Mouse (Mus musculus) right cerebral cortex, postnatal 4 days (tissue): ENCODE data around the gene Elmo1.
A peak's percentile ranks its signal among the peaks of the same experiment; 100 is the strongest.

Experiments
- DNase-seq: peaks from one replicate; pipeline ENCODE4 v3.0.0-alpha.2; 2022

Gene Elmo1

DNA sequence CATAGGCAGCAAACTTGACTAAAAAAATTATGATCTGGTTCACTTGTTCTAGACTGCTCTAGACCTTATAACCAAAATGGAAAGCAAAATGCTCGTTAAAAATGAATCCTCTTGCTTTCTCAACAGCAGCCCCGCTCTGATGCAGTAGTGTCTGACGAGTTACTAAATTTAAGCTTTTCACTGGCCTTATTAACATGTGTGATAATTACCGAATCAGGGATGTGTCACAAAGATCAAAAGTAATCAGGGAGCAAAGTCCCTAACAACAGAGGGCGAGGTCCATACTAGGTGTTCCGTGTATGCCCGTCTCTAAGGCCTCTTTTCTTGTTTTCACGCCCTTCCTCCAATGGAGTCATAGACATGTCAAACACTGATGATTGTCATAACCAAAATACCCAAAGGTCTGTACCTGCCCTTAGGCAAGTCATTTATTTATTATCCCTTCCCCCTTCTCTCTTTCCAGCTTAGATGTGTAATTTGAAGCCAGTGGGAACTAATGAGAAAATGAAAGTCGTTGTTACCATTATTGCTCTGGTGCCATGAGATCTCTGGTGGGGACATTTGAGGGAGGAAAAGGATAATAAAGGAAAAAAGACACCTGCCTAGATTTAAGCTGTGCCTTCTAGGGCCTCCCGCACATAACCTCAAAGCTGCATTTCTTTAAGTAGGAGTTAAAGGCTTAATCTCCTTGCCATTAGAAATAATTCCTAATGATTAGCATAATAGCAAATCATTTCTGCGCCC lies 316.2 kb downstream of the Elmo1 start:
- DNase-seq, result no peak

DNA sequence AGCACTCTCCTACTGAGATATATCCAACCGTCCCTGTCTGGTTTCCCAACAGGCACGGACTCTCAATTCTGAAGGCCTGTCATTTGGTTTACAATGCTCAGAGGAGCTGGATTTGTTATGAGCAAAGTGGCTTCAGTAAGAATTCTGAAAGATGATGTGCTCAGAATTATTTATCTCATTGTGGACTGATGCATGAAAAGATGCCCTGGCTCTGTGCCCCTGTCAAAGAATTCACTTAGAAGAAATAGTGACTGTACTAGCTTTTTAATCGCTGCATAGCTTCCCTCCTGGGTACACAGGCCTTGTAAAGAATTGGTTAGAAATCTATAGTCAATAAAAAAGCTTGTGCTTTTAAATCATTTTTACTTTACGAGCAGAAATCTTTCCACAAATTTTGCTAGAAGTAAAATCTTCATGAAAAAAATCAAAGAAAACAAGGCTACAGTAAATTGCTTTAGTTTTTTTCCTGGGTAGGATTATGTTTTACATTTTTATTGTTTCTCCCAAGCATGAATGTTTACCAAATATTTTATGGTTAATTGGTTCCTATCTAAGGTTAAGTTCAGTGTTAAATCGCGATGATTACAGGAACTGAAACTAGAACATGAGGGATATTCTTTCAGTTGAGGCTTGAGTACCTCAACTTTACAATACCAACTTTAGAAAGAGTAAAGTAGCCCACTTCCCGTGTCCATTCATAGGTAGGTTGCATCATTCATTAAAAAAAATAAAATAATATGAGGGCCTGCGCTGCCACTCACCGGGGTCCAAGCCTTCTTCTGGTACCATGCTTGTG lies 320.1 kb downstream of the Elmo1 start:
- no peak for DNase-seq

DNA sequence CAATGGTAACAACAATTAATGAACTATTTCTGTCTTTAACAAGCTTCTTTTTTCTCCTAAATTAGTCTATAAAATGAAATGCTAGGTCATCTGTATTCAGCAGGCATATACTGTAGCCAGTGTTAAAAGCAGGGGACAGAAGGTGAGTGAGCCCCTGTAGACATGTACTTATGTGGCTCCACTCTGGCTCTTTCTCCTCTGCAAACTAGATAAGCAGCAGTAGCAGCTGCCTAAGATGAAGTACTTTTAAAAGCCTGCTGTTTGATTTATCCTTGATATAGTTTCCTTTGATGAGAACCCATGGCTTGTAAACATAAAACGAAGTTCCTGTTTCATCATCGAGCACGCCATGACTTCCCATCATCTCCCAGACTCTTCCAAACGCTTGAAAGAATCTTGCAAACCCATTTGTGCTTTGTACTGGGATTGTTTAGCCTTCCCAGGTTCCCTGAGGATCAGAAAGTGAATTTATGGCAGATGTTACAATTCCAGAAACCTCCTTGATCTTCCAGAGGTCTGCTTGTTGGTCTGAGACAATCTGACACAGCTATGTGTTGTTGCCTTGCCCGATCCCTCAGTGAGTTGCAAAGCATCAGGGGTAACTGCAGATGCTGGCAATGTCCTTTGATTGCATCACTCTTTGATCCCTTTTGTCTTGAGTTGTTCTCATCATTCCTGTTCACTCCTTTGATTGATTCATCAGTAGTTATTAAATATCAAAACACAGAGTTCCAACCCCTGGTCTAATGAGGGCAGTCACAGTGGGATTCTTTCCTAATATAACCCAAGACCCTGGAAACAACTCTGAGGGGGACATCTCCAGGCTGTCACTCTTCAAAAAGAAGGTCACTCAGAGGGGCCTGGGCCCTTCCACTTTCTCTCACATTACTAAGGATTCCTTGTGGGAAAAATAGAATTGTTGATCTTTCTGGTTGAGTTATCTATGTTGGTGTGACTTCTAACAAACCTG lies 326.6 kb downstream of the Elmo1 start:
- no peak for DNase-seq

DNA sequence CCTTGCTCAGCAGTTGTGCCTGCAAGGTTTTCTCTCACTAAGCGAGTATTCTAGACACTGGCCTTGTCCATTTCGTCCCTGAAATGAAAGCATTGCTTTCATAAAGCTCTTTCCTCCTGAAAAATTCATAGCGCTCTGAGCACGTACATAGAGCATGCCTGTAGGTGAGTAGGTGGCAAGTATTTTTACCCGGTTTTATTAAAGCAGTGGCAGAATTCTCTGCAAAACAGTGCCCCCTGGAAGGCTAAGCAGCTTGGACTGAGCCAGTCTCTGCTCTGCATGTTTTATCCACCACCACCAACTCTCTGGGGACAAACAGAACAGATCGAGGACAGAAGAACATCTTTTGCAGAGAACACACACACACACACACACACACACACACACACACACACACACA lies 340.6 kb downstream of the Elmo1 start:
- DNase-seq, result no peak

DNA sequence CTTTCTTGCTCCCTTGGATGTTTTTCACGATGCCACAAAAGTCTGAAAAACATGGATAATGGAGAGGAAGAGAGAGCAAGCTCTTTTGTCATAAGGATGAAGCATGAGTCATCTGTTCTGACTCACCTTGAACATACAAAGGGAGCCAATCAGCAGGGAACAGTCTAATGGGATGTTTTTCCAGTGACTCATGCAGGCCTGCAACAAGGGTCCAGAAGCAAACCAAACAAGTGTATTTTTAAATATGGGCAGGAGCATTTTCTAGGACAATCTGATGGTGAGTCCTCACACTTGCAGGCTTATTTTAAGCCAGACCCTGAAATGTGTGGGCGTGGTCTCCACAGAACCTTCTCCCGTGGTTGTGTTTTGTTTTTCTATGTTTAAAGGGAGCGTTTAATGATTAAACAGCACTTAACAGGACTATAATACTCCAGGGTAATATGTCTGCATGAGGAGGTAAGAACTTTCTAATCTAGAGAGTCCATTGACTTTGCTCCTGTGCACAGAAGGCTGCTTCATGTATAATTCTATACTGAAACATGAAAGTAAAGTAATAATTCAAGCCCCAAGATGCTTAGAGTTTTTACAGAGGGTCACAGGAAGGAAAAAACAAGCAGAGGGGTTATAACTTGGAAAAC lies 342.9 kb downstream of the Elmo1 start:
- no peak for DNase-seq

DNA sequence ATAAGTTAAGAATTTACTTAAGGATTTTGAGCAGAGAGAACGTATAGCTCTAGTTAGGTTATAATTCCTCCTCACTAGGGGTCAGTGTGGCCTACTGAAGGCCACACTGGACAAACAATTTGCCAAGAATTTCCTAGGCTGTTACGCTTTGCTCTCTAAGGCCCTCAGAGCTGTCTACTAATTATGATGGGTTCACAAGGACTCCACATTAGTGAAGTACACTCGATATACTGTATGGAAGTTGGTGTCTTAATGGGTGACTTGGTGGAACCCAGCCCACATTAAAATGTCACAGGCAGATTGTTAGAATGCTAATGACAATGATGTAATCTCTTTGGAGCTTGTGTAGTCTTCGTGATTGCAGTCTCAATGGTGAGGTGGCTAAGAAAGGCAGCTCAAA lies 343.7 kb downstream of the Elmo1 start:
- no peak for DNase-seq

DNA sequence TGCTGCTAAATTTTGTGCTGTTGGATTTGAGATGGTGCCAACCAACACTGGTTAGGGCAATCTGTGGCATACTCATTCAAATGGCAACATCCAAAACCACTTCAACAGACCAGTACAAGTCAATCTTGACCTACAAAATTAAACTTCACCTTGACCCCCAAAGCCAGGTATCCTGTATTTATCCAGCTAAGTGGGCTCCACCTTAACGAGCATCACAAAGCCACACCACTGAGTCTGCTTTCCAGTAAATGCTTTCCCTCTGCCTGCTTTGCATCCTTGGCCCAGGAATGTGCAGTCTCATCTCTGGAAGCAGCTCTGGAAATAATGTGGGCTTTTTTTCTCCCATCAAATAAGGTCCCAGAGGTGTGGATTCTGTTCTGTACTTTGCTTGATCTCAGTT lies 349.1 kb downstream of the Elmo1 start:
- no peak for DNase-seq

DNA sequence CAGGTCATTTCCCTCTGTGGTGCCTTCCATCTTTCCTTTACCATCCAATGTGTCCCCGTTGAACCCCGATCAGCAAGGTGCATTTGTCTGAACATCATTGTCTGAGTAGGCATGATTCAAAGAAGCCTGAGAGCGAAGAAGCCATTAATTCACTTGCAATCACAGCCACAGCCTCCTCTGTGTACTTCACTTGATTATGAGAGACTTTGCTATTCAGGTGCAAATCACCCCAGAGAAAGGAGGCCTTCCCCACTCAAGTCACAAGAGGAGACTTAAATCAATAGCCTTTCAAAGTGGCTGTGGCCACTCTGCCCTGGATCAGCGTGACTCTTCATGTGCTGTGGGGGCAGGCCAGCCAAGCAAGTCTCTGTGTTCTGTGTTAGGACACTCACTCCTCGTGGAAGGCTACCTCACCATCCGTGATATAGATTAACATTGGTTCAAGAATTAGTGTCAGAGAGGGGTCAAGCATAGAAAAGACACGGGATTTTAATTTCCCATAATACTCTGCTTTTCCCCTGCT lies 360.5 kb downstream of the Elmo1 start:
- DNase-seq, result no peak

DNA sequence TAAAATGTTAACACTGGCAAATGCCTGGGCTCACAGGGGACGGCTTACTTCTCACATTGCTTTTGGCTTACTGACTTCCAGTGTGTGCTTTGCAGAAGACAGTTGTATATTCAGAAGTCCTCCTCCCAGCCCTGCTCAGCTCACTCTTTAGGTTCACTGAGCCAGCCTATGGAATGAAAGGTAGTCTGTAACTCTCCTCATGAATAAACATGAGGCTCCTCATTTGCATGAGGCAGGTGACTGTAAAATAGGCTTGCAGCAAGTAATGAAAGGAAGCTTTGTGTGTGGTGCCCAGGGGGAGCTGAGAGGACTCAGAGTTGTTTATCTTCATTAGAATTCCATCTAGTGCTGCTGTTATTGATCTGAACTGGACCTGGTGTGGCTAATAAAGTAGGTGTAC lies 364.0 kb downstream of the Elmo1 start:
- no peak for DNase-seq

DNA sequence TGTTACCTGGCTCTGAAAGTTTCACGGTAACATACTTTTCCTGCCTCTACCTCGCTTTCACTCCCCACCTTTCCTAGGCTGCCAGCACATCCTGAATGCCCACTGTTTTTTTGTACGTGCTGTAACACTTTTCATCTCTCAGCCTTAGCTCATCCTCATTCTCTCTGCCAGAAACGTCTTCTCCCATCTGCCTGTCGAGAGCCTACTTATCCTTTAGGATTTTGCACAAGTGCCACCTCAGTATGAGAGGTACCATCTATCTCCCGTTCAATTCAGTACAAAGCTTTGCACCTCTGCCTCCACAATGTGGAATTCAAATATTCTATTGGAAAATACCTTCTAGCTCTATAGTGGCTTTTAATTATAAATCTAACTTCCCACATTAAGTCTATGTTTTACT lies 369.7 kb downstream of the Elmo1 start:
- no peak for DNase-seq

DNA sequence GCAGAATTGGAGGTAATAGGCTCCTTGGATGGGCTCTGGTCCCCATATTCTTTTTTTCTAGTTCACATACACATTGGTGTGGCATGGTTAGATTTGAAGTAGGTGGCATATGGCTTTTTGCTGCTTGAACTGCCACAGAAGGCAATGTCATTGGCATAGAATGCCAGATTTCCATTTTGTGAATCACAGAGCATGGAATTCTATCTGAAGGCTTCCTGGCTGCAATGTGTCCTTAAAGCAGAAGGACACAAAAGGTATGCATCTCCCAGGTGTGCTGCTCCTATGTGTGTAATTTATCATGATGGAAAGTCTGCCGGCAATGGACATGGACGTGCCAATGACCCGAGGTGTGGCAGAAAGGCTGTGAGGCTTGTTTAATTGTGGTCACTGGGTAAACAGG lies 371.2 kb downstream of the Elmo1 start:
- no peak for DNase-seq

DNA sequence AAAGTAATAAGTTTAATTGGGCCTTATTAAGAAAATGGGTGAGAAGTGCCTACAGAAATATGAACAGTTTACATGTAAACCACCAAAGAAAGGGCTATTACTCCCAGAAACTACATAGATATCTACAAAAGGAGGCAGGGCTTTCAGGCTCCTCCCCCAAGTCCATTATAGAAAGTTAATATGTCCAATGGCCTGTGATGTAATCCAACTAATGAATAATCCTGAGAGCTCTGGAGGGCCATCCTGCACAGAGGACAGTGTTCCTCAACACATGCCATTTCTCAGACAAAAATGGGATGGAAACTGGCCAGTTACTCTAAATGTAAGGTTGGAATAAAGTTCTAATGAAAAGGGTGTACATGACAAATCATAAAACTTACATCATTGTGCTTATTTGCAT lies 373.8 kb downstream of the Elmo1 start:
- no peak for DNase-seq

DNA sequence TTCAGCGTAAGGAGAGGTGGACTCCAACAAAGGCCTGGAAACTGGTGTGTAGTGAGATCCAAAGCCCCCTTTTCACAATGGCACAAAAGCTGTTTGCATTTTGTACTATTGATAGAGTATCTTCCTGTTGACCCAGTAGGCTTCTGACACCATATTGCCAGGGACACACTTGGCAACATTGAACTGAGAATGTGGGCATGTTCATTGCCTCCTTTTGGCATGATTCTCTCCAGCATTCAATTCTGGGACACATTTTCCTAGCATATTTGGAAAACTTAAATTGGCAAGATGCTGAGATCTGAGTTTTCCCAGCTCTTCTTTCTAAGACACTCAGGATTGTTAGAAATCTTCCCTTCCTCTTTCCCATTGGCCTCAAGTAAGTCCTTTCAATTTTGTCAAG lies 377.0 kb downstream of the Elmo1 start:
- no peak for DNase-seq

DNA sequence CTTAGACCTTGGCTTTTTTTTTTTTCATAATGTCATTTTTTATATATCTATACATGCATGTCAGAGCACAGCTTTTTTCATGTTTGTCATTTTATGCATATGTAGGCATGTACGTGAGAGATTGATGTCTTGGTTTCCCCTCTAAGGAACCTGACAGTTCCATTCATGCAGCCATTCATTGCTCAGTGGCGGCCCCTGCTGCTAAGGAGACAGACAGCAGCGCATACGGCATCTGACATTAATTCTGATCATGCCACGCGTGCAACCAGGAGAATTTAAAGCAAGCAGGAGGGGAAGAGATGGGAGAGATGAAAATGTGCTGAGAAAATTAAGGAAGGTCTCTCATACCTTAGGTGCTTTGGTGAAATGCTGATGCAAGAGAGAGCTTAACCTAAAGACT lies 381.3 kb downstream of the Elmo1 start:
- peak; percentile 92 for DNase-seq

DNA sequence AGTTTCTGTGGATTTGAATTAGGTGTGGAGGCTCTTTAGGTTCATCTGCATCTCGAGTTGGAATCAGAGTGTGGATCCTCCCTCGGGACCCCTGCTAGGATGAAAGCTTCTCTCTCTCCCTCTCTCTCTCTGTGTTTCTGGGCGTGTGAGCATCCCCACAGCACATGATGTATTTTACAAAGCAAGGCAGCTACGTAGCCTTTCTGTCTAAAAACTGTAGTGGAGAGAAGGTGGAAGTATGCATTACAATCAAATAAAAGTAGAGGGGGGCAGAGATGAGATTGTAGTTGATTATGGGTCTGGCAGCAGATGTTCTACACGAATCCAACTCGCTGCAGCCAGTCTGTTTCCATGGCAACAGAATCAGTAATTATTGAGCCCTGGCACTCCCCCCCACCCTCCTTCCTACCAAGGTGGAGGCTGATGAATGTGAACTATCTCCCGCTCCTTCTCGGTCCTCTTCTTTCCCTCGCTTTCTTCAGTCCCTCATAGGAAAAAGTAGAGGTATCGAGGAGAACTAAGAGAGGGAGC lies 382.0 kb downstream of the Elmo1 start:
- peak; percentile 37 for DNase-seq

DNA sequence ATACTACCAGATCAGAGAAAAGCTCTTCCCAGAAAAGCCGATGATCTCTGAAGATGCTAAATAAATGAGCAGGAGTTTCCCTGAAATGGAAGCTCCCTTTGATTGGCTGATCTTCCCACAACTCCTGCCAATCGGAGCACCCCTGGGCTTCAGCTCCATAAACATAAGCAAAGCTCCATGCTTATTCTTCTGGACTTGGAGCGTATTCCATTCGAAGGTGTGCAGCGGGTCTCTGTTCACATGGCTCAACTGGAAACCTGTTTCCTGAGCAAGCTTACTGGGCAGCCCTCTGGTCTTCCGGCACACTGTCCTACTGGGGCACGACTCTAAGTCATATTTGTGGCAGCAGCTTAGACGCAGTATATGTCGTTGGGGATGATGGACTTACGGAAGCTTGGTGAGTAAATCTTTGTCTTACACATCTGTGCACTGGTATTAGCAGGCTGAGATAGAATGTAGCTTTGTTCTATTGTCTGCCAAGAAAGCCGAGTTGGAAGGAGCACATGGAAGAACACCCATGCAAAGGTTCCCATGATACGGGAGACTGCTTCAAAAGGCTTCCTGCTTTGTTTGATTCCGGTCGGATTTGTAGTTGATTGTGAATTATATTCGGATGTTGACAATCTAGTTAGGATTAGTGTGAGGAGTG lies 382.6 kb downstream of the Elmo1 start:
- peak; percentile 43 for DNase-seq

DNA sequence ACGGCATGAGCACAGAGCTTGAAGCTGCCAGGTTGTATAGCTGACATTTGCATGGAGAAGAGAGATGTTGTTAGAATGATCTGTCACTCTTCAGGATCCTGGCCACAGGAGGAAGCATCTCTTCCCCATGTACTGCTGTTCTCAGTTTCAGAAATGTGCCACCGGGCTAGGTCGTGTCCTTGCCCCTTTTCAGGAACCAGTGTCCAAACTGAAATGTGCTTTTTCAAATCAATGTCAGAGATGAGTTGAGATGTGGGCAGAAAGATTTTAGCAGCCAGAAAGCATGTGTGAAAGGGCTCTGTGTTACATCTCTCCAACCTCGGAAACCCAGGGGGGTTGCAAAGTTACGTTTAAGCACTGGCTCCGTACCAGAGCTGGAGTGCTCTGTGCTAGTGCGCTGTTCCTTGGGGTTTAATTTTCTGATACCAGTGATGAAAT lies 383.3 kb downstream of the Elmo1 start:
- DNase-seq, result no peak

DNA sequence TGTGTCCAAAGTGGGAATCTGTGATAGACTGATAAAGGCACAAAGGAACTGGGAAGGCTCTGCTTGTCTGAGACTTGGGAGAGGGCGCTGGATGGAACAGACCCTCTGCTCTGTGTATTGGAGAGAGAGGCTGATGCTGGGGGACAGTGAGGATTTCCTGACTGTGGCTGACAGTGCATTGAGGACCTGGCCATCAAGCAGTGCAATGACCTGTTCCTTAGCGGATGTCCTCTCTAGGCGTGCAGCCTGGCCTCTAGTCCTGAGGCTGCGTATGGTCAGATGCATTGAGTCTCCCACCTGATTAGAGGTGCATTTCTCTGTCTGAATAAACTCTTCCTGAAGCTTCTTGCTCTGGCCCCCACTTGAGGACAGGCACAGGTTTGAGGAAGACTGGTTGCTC lies 384.2 kb downstream of the Elmo1 start:
- no peak for DNase-seq

DNA sequence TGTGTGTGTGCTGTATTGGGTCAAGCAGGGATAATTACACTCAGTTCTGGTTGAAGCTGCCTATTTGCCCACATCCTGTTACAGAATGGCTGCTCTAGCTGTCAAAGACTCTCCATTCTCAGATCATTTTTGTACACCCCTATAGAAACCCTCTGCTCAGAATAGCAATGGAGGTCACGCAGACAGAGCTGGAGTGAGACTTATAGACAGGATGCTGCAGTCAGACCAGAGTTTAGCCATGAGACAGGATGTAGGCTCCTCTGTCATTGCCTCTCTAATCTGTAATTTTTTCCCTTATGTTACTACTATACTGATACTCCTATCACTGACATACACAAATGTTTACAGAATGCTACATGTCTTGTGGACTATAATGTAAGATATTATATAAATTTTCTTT lies 391.4 kb downstream of the Elmo1 start:
- DNase-seq, result no peak

DNA sequence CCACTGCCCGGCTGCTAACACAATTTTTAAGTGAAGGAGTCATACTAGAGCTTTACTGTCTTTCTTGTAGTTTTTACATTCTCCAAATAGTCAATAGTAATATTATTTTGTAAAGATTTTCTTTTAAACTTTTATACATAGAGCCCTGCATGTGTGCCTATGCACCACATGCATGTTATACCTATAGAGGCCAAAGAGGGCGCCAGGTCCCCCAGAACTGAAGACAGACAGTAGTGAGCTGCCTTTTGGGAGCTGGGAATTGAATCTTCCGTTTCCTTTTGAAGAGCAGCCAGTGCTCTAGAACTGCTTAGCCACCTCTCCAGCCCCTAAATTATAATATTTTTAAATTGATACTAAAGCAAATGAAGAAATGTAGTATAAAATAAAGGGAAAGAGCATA lies 398.7 kb downstream of the Elmo1 start:
- no peak for DNase-seq

DNA sequence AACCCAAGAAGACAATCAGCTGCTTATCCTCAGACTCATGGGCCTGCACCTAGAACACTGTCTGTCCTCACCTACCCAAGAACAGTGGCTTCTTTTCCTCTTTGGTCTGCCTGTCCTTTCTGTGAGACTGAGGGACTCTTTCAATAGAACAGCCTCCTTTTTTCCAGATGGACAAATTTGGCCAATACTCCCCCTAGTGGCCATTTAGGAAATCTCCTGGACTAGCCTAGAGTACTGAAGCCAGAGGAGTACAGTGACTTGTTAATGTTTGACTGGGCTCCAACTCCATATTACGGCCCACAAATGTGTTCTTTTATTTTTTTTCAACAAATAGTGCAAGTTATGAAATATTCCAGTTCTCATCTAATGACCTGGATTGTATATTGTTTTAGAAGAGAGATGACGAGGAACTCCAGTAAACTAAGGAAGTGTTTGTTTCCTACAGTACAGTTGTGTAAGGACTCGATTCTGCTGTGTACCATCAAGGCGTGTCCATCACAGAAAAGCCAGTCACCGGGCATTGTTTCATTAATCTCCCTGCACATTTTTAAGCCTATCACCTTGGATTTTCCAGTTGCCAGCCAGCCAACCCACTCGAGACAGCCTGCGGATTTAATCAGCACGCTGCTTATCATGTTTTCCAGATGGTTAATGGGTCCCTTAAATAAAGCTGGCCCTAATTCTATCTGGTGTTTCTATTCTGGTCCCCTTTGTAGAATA lies 399.5 kb downstream of the Elmo1 start:
- DNase-seq, result no peak
